Mouse (Mus musculus) 3134 (cell line): ENCODE measurements around the gene Tbc1d9b.
"Not testable (repeated sequence)": the region's sequence is repeated elsewhere in the genome, so short reads cannot be mapped to it uniquely, and the experiment has no call there.

Experiments used
- DNase-seq: peaks from one replicate; pipeline ENCODE4 v3.0.0-alpha.2; 2011; ENCODE audit warnings: low spot score; ENCODE audit not compliant: insufficient read length; ENCODE audit errors: extremely low read depth

Tbc1d9b gene

GRCm38 (mm10) chr11:50174111-50174729 lies 43.0 kb downstream of the Tbc1d9b start, which contains the start of gene Mrnip:
Gene Mrnip, plus strand, starts transcription at chr11:50174444.
- not testable (repeated sequence) for DNase-seq

DNA sequence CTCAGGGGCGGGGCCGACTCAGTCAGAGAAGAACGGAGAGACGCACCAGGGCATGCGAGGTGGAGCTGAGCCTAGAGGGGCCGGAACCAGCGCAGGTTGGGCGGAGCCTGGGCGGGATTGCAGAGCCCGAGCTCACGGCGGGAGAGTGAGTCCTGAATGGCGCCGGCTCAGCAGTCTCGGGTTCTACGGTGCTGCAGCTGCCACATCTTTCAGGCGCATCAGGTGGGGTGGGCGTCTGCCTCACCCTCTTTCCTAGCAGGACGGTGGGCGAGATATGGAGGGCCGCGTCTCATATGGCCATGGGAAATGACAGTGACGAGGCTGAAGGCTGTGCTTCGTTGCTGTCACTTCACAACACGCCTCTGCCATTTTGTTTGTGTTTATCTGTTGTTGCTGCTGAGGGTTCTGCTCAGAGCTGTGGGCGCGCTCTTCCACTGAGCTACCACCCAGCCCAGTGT lies 43.6 kb downstream of the Tbc1d9b start:
- DNase-seq = peak; percentile 97

- no peak for DNase-seq
Observed at GRCm38 (mm10) chr11:50176351-50176750, 45.2 kb downstream of the Tbc1d9b start.

GRCm38 (mm10) chr11:50177111-50177510 lies 45.9 kb downstream of the Tbc1d9b start:
- DNase-seq = no peak

- no peak for DNase-seq
Observed at GRCm38 (mm10) chr11:50178532-50179488, 47.6 kb downstream of the Tbc1d9b start.

DNA sequence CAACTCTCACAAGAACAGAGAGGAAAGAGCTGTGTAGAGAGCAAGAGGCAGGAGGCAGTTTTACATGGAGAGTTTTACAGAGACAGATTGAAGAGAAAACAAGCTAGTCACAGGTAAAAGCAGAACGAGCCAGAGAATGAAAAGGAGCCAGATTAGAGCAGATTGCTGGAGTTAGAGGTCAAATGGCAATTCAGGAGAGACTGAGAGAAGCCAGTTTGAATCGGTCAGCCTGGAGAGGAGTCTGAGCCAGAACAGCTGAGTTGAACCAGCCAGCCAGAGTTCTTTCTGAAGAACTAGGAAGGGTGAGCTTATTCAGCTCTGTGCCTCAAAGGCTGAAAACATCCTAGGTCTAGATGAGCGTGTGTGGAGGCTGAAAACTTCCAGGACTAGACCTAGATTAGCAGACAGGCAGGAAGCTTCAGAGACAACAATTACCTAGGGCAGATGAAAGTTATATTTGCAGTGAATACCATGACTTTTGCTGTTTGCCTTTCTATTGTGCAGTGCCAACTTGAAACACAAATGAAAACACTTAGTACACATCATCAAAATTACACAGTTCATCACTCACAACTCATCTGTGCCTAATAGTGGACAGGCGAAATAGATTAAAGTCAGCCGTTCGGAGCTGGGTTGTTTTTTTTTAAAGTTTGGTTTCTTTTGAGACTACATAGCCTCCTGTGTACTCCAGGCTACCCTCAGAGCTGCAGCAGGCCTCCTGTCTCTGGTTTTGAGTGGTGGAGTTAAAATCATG lies 49.5 kb downstream of the Tbc1d9b start:
- DNase-seq = no peak

DNA sequence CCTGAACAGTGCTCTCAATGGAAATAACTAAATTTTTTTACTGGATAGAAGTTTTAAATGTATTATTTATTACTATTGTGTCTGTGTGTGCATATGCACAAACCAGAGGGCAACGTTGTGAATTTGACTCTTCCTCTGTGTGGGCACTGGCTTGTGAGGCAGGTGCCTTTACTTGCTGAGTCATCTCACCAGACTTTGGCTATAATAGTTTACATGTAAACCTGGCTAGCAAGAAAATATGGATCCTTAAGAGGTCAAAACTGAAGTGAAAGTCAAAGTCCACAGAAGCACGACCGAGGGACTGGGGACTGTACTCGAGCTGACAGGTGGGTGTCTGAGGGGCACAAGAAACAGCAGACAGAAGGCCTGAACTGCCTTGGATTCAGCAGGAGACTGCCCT lies 51.5 kb downstream of the Tbc1d9b start:
- no peak for DNase-seq

DNA sequence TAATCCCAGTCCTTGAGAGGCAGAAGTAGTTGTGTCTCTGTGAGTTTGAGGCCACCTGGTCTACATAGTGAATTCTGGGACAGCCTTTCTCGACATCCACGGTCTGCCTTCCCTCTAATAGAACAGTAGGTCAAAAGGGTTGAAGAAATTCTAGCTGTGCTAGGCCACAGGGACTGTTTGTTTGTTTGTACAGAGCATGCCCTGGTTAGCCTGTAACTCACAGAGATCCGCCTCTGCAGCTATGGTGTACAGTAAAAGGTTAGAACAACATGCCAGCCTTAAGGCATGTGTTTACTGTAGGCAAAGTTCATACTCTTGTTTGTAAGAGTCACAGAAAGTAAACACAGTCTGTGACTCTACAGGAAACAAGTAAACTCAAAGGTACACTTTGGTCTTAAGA lies 53.6 kb downstream of the Tbc1d9b start:
- no peak for DNase-seq

GRCm38 (mm10) chr11:50188682-50189081 lies 57.5 kb downstream of the Tbc1d9b start:
- no peak for DNase-seq

- no peak for DNase-seq
Observed at GRCm38 (mm10) chr11:50190362-50190761, 59.2 kb downstream of the Tbc1d9b start.

GRCm38 (mm10) chr11:50192278-50192677 lies 61.1 kb downstream of the Tbc1d9b start:
- no peak for DNase-seq

- no peak for DNase-seq
Observed at GRCm38 (mm10) chr11:50194070-50194469, 62.9 kb downstream of the Tbc1d9b start.

- no peak for DNase-seq
Observed at GRCm38 (mm10) chr11:50194793-50195192, 63.6 kb downstream of the Tbc1d9b start.

DNA sequence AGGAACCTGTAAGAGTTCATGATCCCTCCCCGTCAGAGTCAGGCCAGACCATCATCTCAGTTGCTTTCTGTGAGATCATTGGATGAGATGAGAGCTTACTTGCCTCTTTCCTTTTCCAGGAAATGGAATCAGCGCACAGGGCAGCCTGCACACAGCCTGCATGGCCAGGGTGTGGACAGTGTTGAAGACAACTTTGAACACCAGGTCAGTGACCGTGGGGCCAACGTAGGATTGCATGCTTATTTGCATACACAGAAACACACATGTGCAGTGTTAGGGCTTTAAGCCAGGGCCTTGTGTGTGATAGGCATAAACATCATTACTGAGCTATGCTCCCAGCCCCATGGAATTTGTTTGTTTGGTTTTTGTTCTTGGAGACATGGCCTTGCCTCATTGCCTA lies 66.3 kb downstream of the Tbc1d9b start:
- no peak for DNase-seq

- DNase-seq = no peak
Observed at GRCm38 (mm10) chr11:50198219-50198846, 67.1 kb downstream of the Tbc1d9b start.

- no peak for DNase-seq
Observed at GRCm38 (mm10) chr11:50198916-50199315, 67.7 kb downstream of the Tbc1d9b start.

DNA sequence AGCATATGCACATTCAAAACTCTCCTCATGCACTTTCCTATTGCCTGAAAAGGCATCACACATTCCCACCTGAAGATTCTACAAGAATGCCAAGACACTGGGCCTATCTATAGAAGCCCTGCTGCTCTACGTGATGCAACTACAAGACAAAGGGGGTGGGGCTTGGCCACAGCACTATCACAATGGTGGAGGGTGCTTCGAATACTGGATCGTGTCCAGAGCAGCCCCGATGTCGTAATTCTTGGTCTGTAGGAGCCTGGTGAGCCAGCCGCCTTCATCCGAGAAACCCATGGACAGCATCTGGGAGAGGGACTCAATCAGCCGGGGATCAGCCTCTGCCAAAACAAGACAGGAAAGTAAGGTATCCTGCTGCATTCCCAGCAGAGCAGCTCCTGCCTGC lies 69.4 kb downstream of the Tbc1d9b start:
- DNase-seq = no peak

DNA sequence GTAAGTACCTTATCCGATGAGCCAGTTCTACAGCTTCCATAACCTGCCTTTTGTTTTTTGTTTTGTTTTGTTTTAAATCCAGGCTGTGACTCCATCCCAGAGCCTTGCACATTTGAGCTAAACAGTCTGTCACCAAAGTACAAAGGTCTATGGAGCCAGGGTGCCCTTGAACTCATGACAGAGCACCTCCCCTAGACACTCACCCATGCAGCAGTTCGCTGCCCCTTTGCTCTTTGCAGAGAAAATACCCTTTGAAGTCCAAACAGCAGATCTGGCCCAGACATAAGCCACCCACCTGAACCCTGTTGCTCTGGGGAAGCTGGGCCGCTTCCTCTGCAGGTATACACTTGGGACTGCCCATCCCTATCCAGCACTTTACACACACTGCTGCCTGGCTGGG lies 70.4 kb downstream of the Tbc1d9b start:
- DNase-seq = no peak

DNA sequence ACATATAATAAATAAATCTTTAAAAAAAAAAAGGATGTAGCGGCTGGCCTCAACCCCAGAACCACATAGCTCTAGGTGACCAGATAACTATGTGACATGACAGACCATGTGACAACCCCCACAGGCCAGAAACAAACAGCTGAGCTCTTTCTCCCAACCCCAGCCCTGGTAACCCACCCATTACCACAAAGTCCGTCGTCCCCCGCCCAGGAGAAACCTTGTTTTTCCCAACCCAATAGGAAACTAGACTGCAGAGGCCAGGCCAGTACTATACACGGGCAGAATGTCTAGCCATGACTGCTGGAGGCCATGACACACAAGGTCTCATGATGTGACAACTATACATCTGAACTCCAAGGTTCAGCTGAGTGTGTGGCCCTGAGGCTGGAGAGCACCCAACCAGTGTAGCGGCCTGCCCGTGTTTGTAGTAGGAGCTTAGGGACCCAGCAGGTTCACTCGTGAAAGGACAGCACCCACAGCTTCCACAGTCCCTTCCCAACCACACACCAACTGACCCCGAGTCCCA lies 72.2 kb downstream of the Tbc1d9b start:
- DNase-seq = no peak

DNA sequence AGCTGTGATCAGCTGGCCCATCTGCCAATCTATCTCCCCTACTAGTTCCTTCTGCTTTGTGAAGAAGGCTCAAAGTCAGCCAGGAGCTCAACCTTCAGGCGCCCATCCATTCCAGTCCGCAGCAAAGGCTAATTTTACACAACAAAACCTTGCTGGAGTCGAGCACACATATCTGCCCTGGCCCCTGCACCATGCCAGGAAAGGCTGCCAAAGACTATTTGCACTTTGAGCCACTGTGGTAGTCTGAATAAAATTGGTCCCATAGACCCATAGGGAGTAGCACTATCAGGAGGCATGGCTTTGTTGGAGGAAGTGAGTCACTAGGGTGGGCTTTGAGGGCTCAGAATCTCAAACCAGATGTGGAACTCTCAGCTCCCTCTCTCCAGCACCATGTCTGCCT lies 74.2 kb downstream of the Tbc1d9b start:
- DNase-seq = no peak
